Mouse (Mus musculus) CD4-positive, CD25-positive, alpha-beta regulatory T cell (primary cell): ENCODE measurements around the gene Dmpk. TPM values are rescaled to one million over a fixed set of nuclear protein-coding genes. Genes with fewer than 3 reads are reported as not detected.

Experiments used
- polyA plus RNA-seq: library from polyadenylated mRNA; unstranded; fragments of 100-300 nt; shearing (Covaris generic); gene quantifications from one replicate; pipeline ENCODE4 v1.2.1, GENCODE M21; 2017

The Dmpk gene
- polyA plus RNA-seq = 0.48 TPM

GRCm38 (mm10) chr7:19083701-19084100, at the start of gene Dmpk:
Gene Dmpk, plus strand, starts transcription at chr7:19083849.

GRCm38 (mm10) chr7:19054047-19054776, 29.4 kb upstream of the Dmpk start, which contains the start of gene Rsph6a:
Gene Rsph6a, plus strand, starts transcription at chr7:19054690.

GRCm38 (mm10) chr7:19075723-19076585, 7.7 kb upstream of the Dmpk start, which contains the start of gene Dmwd:
Gene Dmwd, plus strand, starts transcription at chr7:19076227.

GRCm38 (mm10) chr7:19094471-19094825, 10.8 kb downstream of the Dmpk start, which contains the start of gene Six5:
Gene Six5, plus strand, starts transcription at chr7:19094594.

GRCm38 (mm10) chr7:19118028-19118771, 34.6 kb downstream of the Dmpk start, which contains the start of gene Gm4969:
Gene Gm4969, minus strand, starts transcription at chr7:19118368.

GRCm38 (mm10) chr7:19119631-19120429, 36.2 kb downstream of the Dmpk start, which contains the start of gene Fbxo46:
Gene Fbxo46, plus strand, starts transcription at chr7:19119859.

Other genes with a start within 250 kb of the Dmpk start
- gene Mill2, start 243.9 kb upstream of the Dmpk start, polyA plus RNA-seq = 0.12 TPM
- 122 TPM for gene Pglyrp1, start 212.5 kb upstream of the Dmpk start, polyA plus RNA-seq
- 49.0 TPM for gene Ccdc61, start 173.4 kb upstream of the Dmpk start, polyA plus RNA-seq
- gene Nova2, start 158.0 kb upstream of the Dmpk start, polyA plus RNA-seq = 0.04 TPM
- gene Nanos2, start 96.4 kb upstream of the Dmpk start, polyA plus RNA-seq = not detected
- 10.7 TPM for gene Mypop, start 92.6 kb upstream of the Dmpk start, polyA plus RNA-seq
- gene Irf2bp1, start 79.8 kb upstream of the Dmpk start, polyA plus RNA-seq = 48.7 TPM
- gene Foxa3, start 60.3 kb upstream of the Dmpk start, polyA plus RNA-seq = not detected
- gene Sympk, start 59.5 kb upstream of the Dmpk start, polyA plus RNA-seq = 26.0 TPM
- not detected for gene Rsph6a, start 29.2 kb upstream of the Dmpk start, polyA plus RNA-seq
- gene Dmwd, start 7.6 kb upstream of the Dmpk start, polyA plus RNA-seq = 0.07 TPM
- 0.31 TPM for gene Six5, start 10.7 kb downstream of the Dmpk start, polyA plus RNA-seq
- gene Gm4969, start 34.5 kb downstream of the Dmpk start, polyA plus RNA-seq = 0.31 TPM
- gene Fbxo46, start 36.0 kb downstream of the Dmpk start, polyA plus RNA-seq = 24.0 TPM
- 13.9 TPM for gene Qpctl, start 65.4 kb downstream of the Dmpk start, polyA plus RNA-seq
- 39.9 TPM for gene Snrpd2, start 65.9 kb downstream of the Dmpk start, polyA plus RNA-seq
- gene Gipr, start 82.3 kb downstream of the Dmpk start, polyA plus RNA-seq = 0.10 TPM
- gene Eml2, start 92.6 kb downstream of the Dmpk start, polyA plus RNA-seq = 24.7 TPM
- 0.20 TPM for gene Gpr4, start 128.7 kb downstream of the Dmpk start, polyA plus RNA-seq
- 22.4 TPM for gene Opa3, start 144.5 kb downstream of the Dmpk start, polyA plus RNA-seq
- gene Vasp, start 188.0 kb downstream of the Dmpk start, polyA plus RNA-seq = 303 TPM
- 2.4 TPM for gene Ppm1n, start 196.2 kb downstream of the Dmpk start, polyA plus RNA-seq
- 0.34 TPM for gene Rtn2, start 198.8 kb downstream of the Dmpk start, polyA plus RNA-seq
- 0.72 TPM for gene Fosb, start 226.2 kb downstream of the Dmpk start, polyA plus RNA-seq